Mouse (Mus musculus): ENCODE data around the gene Plxnb2.

GRCm38 (mm10) chr15:89180571-89181229, at the start of gene Plxnb2:
- TF ChIP-seq CTCF (IDR thresholded peaks at IDR 0.05; ENCODE audit: control insufficient read depth, insufficient read depth, low read length) = no peak
- TF ChIP-seq POLR2A (IDR thresholded peaks at IDR 0.05; ENCODE audit: borderline replicate concordance, control insufficient read depth, low read depth, low read length) = peak; percentile 30; the same call in 1 of the 2 replicates
